Mouse (Mus musculus) neural tube, embryonic 10.5 days (tissue): Measurements from ENCODE around the gene Pkd2l1.
"Not testable (repeated sequence)": the region's sequence is repeated elsewhere in the genome, so short reads cannot be mapped to it uniquely, and the experiment has no call there.

ENCODE experiments used
- DNase-seq: peaks from one replicate; pipeline ENCODE4 v3.0.0-alpha.2; 2017; ENCODE audit warnings: low spot score; ENCODE audit errors: extremely low spot score

The Pkd2l1 gene

GRCm38 (mm10) chr19:44159386-44159785 is 32.9 kb downstream of the Pkd2l1 start:
- DNase-seq: no peak

- no peak for DNase-seq
Measured at GRCm38 (mm10) chr19:44157005-44157404, 35.2 kb downstream of the Pkd2l1 start.

GRCm38 (mm10) chr19:44153781-44154180 is 38.5 kb downstream of the Pkd2l1 start:
- no peak for DNase-seq

GRCm38 (mm10) chr19:44148991-44149390 is 43.3 kb downstream of the Pkd2l1 start:
- no peak for DNase-seq

- DNase-seq: no peak
Measured at GRCm38 (mm10) chr19:44148345-44148744, 43.9 kb downstream of the Pkd2l1 start.

GRCm38 (mm10) chr19:44146951-44147350 is 45.3 kb downstream of the Pkd2l1 start:
- no peak for DNase-seq

GRCm38 (mm10) chr19:44146568-44146879 is 45.7 kb downstream of the Pkd2l1 start:
- DNase-seq: no peak

- peak; percentile 84 for DNase-seq
Measured at GRCm38 (mm10) chr19:44145702-44146567, 46.3 kb downstream of the Pkd2l1 start, which contains the start of gene Bloc1s2. TSS of gene Bloc1s2 (minus strand) at chr19:44146446.

- no peak for DNase-seq
Measured at GRCm38 (mm10) chr19:44144366-44144765, 47.9 kb downstream of the Pkd2l1 start.

GRCm38 (mm10) chr19:44135960-44136485 is 56.2 kb downstream of the Pkd2l1 start:
- no peak for DNase-seq

GRCm38 (mm10) chr19:44135072-44135959 is 56.9 kb downstream of the Pkd2l1 start, which contains the start of gene Cwf19l1:
TSS of gene Cwf19l1 (minus strand) at chr19:44135876.
- DNase-seq: peak; percentile 94

GRCm38 (mm10) chr19:44132917-44133316 is 59.3 kb downstream of the Pkd2l1 start:
- no peak for DNase-seq

GRCm38 (mm10) chr19:44128560-44128959 is 63.7 kb downstream of the Pkd2l1 start:
- no peak for DNase-seq

- no peak for DNase-seq
Measured at GRCm38 (mm10) chr19:44127729-44128497, 64.3 kb downstream of the Pkd2l1 start.

GRCm38 (mm10) chr19:44121137-44121536 is 71.1 kb downstream of the Pkd2l1 start:
- no peak for DNase-seq

GRCm38 (mm10) chr19:44120686-44121085 is 71.6 kb downstream of the Pkd2l1 start:
- not testable (repeated sequence) for DNase-seq

GRCm38 (mm10) chr19:44117793-44118192 is 74.4 kb downstream of the Pkd2l1 start:
- no peak for DNase-seq

GRCm38 (mm10) chr19:44111706-44112105 is 80.5 kb downstream of the Pkd2l1 start:
- DNase-seq: peak; percentile 30

- no peak for DNase-seq
Measured at GRCm38 (mm10) chr19:44110356-44110755, 81.9 kb downstream of the Pkd2l1 start.

GRCm38 (mm10) chr19:44108996-44109395 is 83.2 kb downstream of the Pkd2l1 start:
- DNase-seq: no peak
